Mouse (Mus musculus) gastrocnemius, adult 2 months (tissue): ENCODE results near the gene Usp29. TPM values are rescaled to one million over a fixed set of nuclear protein-coding genes. Genes with fewer than 3 reads are reported as not detected.
"Not testable (repeated sequence)": the region's sequence is repeated elsewhere in the genome, so short reads cannot be mapped to it uniquely, and the experiment has no call there.

Experiments used
- DNase-seq: peaks from one replicate; pipeline ENCODE4 v3.0.0; 2022
- H3K27ac ChIP-seq: fragments of 200-600 bp; 2 replicates; pipeline ENCODE4 v1.8.1; 2022; ENCODE audit warnings: mild to moderate bottlenecking
- H3K4me3 ChIP-seq: fragments of 200-600 bp; 2 replicates; pipeline ENCODE4 v1.8.1; 2022; ENCODE audit warnings: mild to moderate bottlenecking, moderate library complexity
- CTCF ChIP-seq: fragments of 200-600 bp; IDR thresholded peaks from 2 replicates; pipeline ENCODE4 v1.8.1; 2022; ENCODE audit warnings: antibody characterized with exemption, mild to moderate bottlenecking, moderate library complexity
- intact Hi-C: fragments of 180-260 bp; cut with DNase I; formaldehyde crosslinking; loops from one replicate; pipeline ENCODE4 v1.15.1; 2025
- total RNA-seq, 2 experiments: library from RNA; stranded (reverse); gene quantifications; 2 replicates each; pipeline ENCODE4 v1.2.3; 2021

Gene Usp29
- total RNA-seq, 2 experiments from 2014 or later = 0.05 to 0.14 TPM

- no peak for DNase-seq
- no peak for TF ChIP-seq CTCF
- peak overlapping the region; percentile 81 for H3K4me3 ChIP-seq
- H3K27ac ChIP-seq = peak overlapping the region; percentile 24; the same call in 1 of the 2 replicates
- intact Hi-C loops = loop anchor here (2.0 to 5.0 kb wide), 2 partner anchors 96 to 188 kb away; no protein-coding TSS in a partner anchor
Observed at GRCm38 (mm10) chr7:6730801-6731200, 423 bp downstream of the Usp29 start.

DNA sequence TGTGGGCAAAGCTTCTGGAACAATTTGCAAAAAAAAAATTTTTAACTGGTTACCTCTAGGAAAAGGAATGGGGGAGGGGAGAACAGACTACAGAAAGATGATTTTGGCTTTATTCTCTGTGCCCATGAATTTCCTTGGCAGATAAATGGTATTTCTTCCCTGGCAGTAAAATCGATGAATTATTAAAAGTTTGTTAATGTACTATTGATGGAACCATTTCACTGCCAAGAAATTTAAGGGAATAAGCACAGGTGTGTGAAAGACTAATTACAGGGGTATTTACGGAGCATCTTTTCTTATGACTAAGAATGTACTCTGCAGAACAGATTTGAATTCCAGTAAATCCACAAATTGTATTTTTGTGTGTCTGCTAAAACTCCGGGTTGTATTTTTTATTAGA, 995 bp downstream of the Usp29 start:
- Histone ChIP-seq H3K27ac (no peak overlapping the region), H3K4me3 (no peak overlapping the region)
- no peak for TF ChIP-seq CTCF
- no peak for DNase-seq
- intact Hi-C loops = loop anchor here (2.0 to 5.0 kb wide), 2 partner anchors 96 to 187 kb away; no protein-coding TSS in a partner anchor

- DNase-seq = no peak
- intact Hi-C loops = loop anchor here (2.0 to 5.0 kb wide), 2 partner anchors 95 to 187 kb away; no protein-coding TSS in a partner anchor
- H3K27ac ChIP-seq = no peak overlapping the region
- TF ChIP-seq CTCF = no peak
- H3K4me3 ChIP-seq = no peak overlapping the region
Observed at GRCm38 (mm10) chr7:6731930-6732329, 1.6 kb downstream of the Usp29 start.

GRCm38 (mm10) chr7:6736060-6736459, 5.7 kb downstream of the Usp29 start:
- no peak for TF ChIP-seq CTCF
- no peak for DNase-seq
- intact Hi-C loops = no loop called here
- Histone ChIP-seq H3K27ac (no peak overlapping the region), H3K4me3 (no peak overlapping the region)

DNA sequence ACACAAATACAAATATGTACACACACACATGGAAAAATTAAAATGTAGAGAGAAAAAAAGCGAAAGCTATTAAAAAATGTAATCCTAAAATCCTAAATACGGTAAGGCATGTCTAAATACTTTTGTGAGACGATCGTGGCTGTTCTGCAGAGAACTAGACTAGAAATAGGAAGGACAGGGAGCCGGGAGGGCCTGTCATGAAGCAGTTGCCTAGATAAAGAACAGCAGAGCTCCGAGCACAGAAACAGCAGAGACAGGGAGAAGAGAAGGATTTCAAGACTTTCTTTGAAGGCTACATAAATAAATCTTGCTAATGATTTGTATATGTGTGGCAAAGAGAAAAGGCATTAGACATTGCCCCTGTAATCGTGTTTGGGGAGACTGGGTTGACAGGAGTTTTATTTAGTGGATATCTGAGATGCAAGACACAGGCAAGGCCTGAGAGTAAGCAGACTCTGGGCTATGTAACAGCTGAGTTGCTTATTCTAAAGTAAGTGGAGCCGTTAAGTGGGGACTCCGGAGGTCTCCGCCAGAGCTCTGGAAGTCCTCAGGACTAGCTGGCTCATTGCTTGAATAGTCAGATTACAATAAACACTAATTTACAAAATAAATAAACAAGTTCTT, 14.0 kb downstream of the Usp29 start:
- H3K27ac ChIP-seq = peak overlapping the region; percentile 10; the same call in 1 of the 2 replicates
- intact Hi-C loops = no loop called here
- H3K4me3 ChIP-seq = no peak overlapping the region
- no peak for DNase-seq
- no peak for TF ChIP-seq CTCF

DNA sequence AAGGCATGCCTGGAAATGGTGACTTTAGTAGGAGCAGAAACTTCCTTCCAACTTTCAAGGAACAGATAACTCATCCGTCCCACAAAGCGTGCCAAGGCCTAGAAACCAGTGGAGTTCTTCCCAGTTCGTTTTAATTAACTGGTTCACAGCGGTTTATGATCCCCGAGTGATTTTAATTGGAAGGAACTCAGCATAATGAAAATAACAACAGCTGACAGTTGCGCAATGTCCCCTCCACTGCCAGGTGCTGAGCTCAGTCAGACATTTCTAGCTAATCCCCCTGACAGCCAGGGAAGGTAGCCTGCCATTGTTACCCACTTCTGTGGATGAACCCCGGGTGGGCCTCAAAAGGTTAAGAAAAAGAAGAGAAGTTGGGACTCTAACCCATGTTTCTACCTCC, 18.8 kb downstream of the Usp29 start:
- no peak for TF ChIP-seq CTCF
- H3K27ac ChIP-seq = no peak overlapping the region
- DNase-seq = peak; percentile 77
- intact Hi-C loops = no loop called here
- H3K4me3 ChIP-seq = no peak overlapping the region

DNA sequence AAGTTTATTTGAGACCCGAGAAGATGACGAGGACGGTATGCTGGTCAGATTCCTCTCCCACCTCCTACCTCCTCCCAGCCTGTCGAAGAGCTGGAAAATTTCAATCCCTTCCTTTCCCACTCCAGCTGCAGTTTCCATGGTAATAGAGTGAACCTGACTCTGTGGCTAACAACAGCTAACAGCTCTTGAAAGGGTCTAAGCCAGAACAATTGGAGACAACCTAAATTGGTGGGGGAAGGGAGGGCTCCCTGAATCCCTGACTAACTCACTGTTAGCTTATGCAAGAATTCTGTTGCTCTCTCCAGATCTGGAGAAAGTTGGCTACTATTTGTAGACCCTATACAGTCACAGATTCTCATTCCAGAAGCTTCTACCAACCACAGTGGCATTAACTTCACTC, 23.1 kb downstream of the Usp29 start:
- intact Hi-C loops = no loop called here
- DNase-seq = no peak
- Histone ChIP-seq H3K27ac (no peak overlapping the region), H3K4me3 (no peak overlapping the region)
- no peak for TF ChIP-seq CTCF

GRCm38 (mm10) chr7:6756777-6757291, 26.5 kb downstream of the Usp29 start:
- no peak overlapping the region for H3K27ac ChIP-seq
- no peak for DNase-seq
- no peak for TF ChIP-seq CTCF
- no peak overlapping the region for H3K4me3 ChIP-seq
- intact Hi-C loops = no loop called here

DNA sequence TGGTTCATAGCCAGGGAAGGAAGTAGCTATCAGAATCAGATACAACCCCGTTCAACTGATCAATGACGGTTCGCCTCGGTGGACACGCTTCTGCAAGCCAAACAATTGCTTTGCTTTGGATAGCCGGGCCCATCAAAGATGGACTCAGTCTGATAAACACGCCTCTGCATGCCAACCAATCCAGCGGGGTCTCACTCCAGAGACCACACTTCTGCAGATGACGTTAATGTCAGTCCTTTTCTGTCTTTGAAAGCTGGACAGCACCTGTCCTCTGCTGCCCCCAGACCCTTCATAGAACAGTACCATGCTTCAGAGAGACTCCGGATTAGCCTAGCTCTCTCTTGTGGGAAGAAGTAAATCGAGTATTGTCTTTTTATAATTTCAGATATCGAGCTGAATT, 29.3 kb downstream of the Usp29 start:
- Histone ChIP-seq H3K27ac (no peak overlapping the region), H3K4me3 (no peak overlapping the region)
- DNase-seq = no peak
- TF ChIP-seq CTCF = no peak
- intact Hi-C loops = no loop called here

DNA sequence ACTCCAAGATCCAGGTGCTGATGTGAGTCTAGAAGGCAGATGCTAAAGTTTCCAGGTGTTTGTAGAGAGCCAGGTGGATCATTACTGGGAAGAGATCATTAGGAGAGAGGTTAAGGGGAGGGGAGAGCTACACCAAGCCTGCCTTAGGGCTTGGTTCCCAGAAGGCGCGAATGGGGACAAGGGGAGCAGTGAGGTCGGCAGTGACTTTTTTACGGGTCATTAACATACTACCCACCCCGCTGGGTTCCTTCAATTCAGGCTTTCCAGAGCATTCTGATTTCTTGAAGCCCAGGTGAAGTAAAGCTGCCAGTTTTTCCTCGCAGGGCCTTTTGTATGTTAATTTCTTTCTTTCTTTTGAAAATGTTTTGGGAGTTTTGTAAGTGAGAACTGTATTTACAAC, 29.8 kb downstream of the Usp29 start:
- no peak for DNase-seq
- no peak for TF ChIP-seq CTCF

DNA sequence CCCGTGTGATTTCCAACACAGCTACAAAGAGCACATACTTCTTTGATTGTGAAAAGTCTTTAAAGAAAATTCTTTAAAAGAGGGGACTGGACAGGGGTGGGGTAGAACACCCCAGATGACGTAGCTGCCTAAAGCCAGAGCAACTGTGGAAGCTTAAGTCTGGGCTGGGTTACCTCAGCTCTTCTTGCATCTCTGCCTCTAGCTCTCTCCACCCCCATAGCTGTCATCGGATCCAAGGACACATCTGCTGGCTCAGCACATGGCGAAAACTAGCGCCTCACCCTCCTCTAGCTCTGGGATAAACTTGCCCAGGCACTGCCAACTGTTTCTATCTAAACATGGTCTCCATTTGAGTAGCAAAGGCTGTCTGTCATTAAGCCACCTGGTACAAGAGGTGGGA, 34.9 kb downstream of the Usp29 start:
- Histone ChIP-seq H3K27ac (peak overlapping the region; percentile 24; the same call in 1 of the 2 replicates), H3K4me3 (peak overlapping the region; percentile 23)
- intact Hi-C loops = no loop called here
- TF ChIP-seq CTCF = no peak
- peak; percentile 67 for DNase-seq

More for the DNA sequence above, 29.8 kb downstream of the Usp29 start:
- Histone ChIP-seq H3K27ac (no peak overlapping the region), H3K4me3 (no peak overlapping the region)
- intact Hi-C loops = no loop called here

DNA sequence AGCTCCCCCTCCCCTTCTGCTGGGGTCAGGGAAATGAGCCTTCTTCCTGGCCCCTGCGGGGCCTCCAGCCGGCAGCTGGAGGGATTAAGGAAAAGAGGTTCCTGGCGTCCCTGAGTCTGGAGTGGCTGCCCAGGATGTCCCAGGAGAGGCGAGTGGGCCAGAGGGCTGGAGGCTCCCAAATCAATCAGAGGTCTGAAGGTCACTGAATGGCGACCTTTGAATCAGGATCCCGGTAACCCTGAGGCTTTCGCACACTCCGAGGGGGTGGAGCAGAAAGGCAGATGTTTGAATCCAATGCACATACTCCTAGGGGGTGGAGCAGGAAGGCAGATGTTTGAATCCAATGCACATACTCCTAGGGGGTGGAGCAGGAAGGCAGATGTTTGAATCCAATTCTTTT, 39.9 kb downstream of the Usp29 start:
- peak; percentile 52 for DNase-seq
- no peak for TF ChIP-seq CTCF
- intact Hi-C loops = no loop called here
- no peak overlapping the region for H3K27ac ChIP-seq
- no peak overlapping the region for H3K4me3 ChIP-seq

DNA sequence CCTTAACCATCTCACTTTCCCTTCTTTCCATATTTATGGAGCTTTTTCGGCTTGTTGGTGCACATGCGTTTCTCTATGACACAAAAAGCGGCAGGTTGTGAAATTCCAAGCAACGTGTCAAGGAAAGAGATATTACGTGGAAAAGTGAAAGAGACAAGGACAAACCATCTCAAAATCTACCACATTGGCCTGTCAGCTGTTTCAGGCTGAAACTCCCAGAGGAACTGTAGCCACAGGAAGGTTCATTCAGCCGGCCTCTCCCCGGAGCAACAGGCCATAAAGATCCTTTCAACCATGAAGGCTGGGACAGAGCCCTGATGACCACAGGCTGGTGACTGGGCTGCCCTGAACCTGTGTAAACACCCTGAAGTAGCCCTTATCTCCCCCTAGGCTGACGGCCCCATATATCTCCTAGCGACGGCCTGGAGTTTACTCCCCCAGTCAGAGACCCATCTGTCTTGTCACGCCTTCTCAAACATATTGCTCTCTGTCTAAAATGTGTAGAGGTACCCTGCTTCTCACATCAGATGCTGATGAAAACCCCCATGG, 43.6 kb downstream of the Usp29 start:
- H3K27ac ChIP-seq, intact Hi-C loops, H3K4me3 ChIP-seq, DNase-seq: not testable (repeated sequence)
